Mouse (Mus musculus) midbrain, embryonic 14.5 days (tissue): ENCODE data around the gene H3f3b. TPM values are rescaled to one million over a fixed set of nuclear protein-coding genes. Genes with fewer than 3 reads are reported as not detected.

Source experiments
- ATAC-seq: fragments of 200-750 bp; cut with Nextera tagmentation; 2 replicates; pipeline ENCODE4 v1.8.0; 2017; ENCODE audit warnings: moderate number of reproducible peaks, moderate library complexity; ENCODE audit not compliant: low FRiP score, low TSS enrichment
- DNase-seq: peaks from one replicate; pipeline ENCODE4 v3.0.0-alpha.2; 2015
- H3K27ac ChIP-seq: fragments of 300-500 bp; sonication (generic); replicated peaks from 2 replicates; pipeline ENCODE4 v1.5.1; 2014; ENCODE audit warnings: mild to moderate bottlenecking, low read depth, low read length, moderate library complexity
- H3K27me3 ChIP-seq: fragments of 300-500 bp; sonication (generic); 2 replicates; pipeline ENCODE4 v1.6.1; 2014; ENCODE audit warnings: low read length, control low read depth, mixed read lengths; ENCODE audit not compliant: control insufficient read depth, insufficient read depth
- H3K36me3 ChIP-seq: fragments of 300-500 bp; sonication (generic); 2 replicates; pipeline ENCODE4 v1.6.1; 2014; ENCODE audit warnings: low read length, control low read depth; ENCODE audit not compliant: control insufficient read depth, insufficient read depth
- H3K4me1 ChIP-seq: fragments of 300-500 bp; sonication (generic); 2 replicates; pipeline ENCODE4 v1.6.1; 2014; ENCODE audit warnings: mild to moderate bottlenecking, antibody characterized with exemption, low read length, control low read depth; ENCODE audit not compliant: control insufficient read depth, insufficient read depth
- H3K4me2 ChIP-seq: fragments of 300-500 bp; sonication (generic); 2 replicates; pipeline ENCODE4 v1.6.1; 2014; ENCODE audit warnings: mild to moderate bottlenecking, low read length, moderate library complexity
- H3K4me3 ChIP-seq: fragments of 300-500 bp; sonication (generic); replicated peaks from 2 replicates; pipeline ENCODE4 v1.5.1; 2014; ENCODE audit warnings: low read depth, low read length
- H3K9ac ChIP-seq: fragments of 300-500 bp; sonication (generic); replicated peaks from 2 replicates; pipeline ENCODE4 v1.6.1; 2014; ENCODE audit warnings: mild to moderate bottlenecking, low read length, moderate library complexity
- H3K9me3 ChIP-seq: fragments of 300-500 bp; sonication (generic); 2 replicates; pipeline ENCODE4 v1.6.1; 2016; ENCODE audit warnings: low read length, control low read depth, mixed read lengths; ENCODE audit not compliant: control insufficient read depth
- WGBS: fragments of 180-500 bp; shearing (Covaris S2); extraction: QIAGEN DNeasy Blood & Tissue Kit; methylation state at CpG from one replicate; pipeline ENCODE4 v1.1.7; 2014; 5-methylcytosine and 5-hydroxymethylcytosine counted together
- polyA plus RNA-seq: library from polyadenylated mRNA; unstranded; fragments of >200 nt; fragmentation: Nextera tagmentation; extraction: Ambion mirVana; gene quantifications from 2 replicates; pipeline ENCODE4 v1.2.1, GENCODE M21; 2014

The H3f3b gene
- polyA plus RNA-seq, 1 experiment from 2014 or later: 2,948 TPM

DNA sequence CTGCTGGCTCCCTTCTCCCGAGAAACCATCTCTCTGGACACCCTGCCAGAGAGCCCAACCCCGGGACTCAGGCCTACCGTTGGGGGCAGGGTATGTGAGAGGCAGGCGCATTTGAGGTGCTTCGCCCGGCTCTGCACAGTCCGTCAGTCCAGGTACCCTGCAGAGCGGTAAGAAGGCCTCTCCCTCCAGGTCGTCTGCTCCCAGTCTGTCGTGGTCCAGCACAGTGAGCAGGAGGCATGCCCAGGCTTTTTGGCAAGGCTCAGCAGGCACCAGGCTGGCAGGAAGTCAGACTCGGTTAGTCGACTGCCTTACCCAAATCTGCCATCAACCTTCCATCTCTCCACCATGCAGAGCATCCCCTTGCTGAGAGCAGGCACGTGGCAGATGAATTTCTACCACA, 35.8 kb upstream of the H3f3b start:
- 67% methylated on average over 13 of the region's 13 CpGs for WGBS
- H3K9ac ChIP-seq: no peak overlapping the region

DNA sequence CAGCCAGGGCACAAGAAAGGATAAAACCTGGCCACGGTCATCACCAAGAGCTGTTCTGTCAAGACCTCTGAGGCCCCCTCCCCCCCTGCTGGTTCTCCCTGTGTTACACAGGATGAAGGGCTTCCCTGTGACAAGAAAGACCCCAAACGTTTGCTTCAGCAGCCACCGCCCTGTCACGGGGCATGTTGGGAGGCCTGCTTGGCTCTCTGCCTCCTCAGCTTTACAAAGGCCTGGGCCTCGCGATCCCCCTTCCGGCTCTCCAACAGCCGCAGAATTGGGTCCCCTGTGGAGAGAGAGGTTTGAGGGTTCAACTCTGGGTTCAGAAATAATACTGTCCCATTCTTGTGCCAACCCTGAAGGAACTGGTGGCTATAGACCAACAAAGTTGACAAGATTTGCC, 34.8 kb upstream of the H3f3b start:
- Histone ChIP-seq H3K9me3 (no peaks in the 10 kb centered on the region), H3K4me2 (no peak overlapping the region), H3K4me3 (no peak overlapping the region), H3K36me3 (peaks cover 43% of the 10 kb centered on the region), H3K4me1 (no peaks in the 10 kb centered on the region), H3K27ac (no peak overlapping the region), H3K9ac (no peak overlapping the region), H3K27me3 (no peaks in the 10 kb centered on the region)
- DNase-seq: peak; percentile 4
- WGBS: 48% methylated on average over 8 of the region's 8 CpGs
- no peak for ATAC-seq

More for the DNA sequence above, 35.8 kb upstream of the H3f3b start:
- Histone ChIP-seq H3K36me3 (peaks cover 33% of the 10 kb centered on the region), H3K4me2 (no peak overlapping the region), H3K4me1 (no peaks in the 10 kb centered on the region), H3K4me3 (no peak overlapping the region), H3K27me3 (no peaks in the 10 kb centered on the region), H3K9me3 (no peaks in the 10 kb centered on the region), H3K27ac (no peak overlapping the region)
- ATAC-seq (no peak), DNase-seq (no peak)

DNA sequence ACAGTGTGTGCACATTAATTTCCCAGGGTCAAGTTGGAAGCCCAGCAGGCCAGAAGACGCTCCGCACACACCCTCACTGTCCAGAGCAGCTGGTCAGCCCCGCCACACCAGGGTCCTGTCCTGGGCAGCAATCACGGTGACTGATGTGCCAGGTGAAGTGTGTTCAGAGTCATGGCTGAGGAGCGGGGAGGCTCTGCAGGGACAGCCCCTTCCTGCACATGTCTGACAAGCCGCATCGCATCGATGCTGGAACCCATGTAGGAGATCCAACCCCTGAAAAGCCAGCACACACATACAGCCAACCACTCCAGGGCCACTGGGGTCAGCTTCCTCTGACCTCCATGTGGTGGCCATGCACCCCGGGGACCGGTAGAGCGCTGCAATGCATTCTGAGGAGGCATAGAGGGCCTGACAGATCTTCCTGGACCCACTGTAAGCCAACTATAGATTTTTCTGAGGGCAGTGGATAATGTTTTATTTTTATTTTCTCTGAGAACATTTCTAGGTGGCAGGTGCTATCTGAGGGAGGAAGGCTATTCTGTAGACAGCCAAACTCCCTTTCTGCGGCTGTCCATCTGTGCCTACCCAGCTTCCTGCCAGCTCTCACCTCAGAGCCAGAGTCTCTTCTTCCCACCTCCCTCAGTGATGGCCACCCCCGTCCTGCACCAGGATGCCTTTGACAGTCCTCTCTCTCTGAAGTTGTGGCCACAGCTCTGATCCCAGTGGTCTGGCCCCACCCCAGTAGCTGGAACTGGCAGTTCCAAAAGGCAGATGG, 34.1 kb upstream of the H3f3b start:
- Histone ChIP-seq H3K27me3 (no peaks in the 10 kb centered on the region), H3K4me2 (no peak overlapping the region), H3K27ac (no peak overlapping the region), H3K4me3 (no peak overlapping the region), H3K9me3 (no peaks in the 10 kb centered on the region), H3K9ac (no peak overlapping the region), H3K36me3 (peaks cover 50% of the 10 kb centered on the region), H3K4me1 (no peaks in the 10 kb centered on the region)
- WGBS: 92% methylated on average over 13 of the region's 13 CpGs
- DNase-seq: no peak
- no peak for ATAC-seq

DNA sequence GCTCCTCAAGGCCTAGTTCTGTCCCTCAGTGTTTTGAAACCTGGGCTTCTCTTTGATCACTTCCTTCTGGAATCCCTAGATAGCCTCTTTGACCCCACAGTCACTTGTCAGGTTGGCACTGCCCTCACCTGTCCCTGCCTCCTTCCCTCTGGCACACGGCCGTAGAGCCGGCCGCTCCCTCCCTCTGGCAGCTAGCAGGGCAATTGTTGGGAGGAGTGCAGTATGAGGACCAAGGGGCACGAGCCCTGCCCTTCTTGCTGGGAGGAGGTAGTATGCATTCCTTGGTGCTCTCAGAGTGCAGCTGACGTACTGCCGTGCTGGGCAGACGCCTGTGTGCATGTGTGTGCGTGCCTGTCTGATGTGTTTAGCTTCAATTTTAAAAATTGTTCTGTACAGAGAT, 32.8 kb upstream of the H3f3b start:
- ATAC-seq (no peak), DNase-seq (no peak)
- Histone ChIP-seq H3K9ac (no peak overlapping the region), H3K27me3 (no peaks in the 10 kb centered on the region), H3K36me3 (peaks cover 61% of the 10 kb centered on the region), H3K4me2 (no peak overlapping the region), H3K4me1 (no peaks in the 10 kb centered on the region), H3K9me3 (no peaks in the 10 kb centered on the region), H3K27ac (no peak overlapping the region), H3K4me3 (no peak overlapping the region)
- 91% methylated on average over 9 of the region's 9 CpGs for WGBS

DNA sequence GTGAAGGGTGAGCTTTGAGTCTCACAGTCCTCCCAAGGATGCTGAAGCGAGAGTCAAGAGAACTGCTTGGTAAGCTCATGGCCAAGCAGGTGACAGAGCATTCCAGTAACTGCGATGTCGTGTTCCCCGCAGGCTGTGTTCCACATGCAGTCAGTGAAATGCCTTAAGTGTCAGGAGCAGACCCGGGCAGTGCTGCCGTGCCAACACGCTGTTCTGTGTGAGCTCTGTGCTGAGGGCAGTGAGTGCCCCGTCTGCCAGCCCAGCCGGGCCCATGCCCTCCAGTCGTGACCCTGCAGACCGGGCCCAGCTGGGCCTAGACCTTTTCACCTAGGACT, 31.9 kb upstream of the H3f3b start:
- Histone ChIP-seq H3K4me2 (no peak overlapping the region), H3K4me1 (no peaks in the 10 kb centered on the region), H3K4me3 (no peak overlapping the region), H3K27me3 (no peaks in the 10 kb centered on the region), H3K27ac (no peak overlapping the region), H3K9ac (no peak overlapping the region), H3K36me3 (peaks cover 70% of the 10 kb centered on the region), H3K9me3 (no peaks in the 10 kb centered on the region)
- 96% methylated on average over 11 of the region's 11 CpGs for WGBS
- ATAC-seq (no peak), DNase-seq (no peak)

DNA sequence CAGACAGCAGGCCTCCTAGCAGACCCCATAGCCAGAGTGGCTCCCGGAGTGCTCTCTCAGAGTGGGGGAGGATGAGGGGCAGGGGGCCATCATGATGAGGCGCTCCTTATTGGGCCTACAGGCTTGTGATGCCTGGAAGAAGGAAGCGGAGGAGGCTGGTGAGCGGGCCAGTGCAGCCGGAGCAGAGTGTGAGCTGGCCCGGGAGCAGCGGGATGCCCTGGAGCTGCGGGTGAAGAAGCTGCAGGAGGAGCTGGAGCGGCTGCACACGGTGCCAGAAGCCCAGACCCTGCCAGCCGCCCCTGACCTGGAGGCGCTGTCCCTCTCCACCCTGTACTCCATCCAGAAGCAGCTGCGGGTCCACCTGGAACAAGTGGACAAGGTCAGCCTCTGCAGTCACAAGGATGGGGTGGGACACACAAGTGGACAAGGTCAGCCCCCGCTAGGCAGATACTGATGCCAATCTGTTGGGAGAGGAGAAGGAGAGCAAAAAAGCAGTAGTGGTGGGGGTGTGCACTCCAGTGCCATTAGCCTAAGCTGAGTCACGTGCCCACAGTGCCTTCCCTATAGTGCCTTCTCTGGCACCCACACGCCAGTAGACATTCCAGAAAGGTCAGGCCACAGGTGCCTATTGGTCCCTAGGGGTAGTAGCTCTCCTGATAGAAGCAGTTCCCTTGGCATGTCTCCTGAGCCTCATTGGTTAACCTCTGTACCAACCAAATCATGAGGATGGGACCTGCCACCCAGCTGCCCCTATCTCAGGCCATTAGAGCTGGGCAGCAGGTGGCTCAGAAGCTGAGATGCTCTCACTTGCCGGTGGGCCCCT, 31.3 kb upstream of the H3f3b start:
- ATAC-seq (no peak), DNase-seq (no peak)
- Histone ChIP-seq H3K4me1 (no peaks in the 10 kb centered on the region), H3K4me3 (no peak overlapping the region), H3K27ac (no peak overlapping the region), H3K27me3 (no peaks in the 10 kb centered on the region), H3K9me3 (no peaks in the 10 kb centered on the region), H3K36me3 (peaks cover 76% of the 10 kb centered on the region), H3K4me2 (no peak overlapping the region), H3K9ac (no peak overlapping the region)
- WGBS: 93% methylated on average over 17 of the region's 17 CpGs

DNA sequence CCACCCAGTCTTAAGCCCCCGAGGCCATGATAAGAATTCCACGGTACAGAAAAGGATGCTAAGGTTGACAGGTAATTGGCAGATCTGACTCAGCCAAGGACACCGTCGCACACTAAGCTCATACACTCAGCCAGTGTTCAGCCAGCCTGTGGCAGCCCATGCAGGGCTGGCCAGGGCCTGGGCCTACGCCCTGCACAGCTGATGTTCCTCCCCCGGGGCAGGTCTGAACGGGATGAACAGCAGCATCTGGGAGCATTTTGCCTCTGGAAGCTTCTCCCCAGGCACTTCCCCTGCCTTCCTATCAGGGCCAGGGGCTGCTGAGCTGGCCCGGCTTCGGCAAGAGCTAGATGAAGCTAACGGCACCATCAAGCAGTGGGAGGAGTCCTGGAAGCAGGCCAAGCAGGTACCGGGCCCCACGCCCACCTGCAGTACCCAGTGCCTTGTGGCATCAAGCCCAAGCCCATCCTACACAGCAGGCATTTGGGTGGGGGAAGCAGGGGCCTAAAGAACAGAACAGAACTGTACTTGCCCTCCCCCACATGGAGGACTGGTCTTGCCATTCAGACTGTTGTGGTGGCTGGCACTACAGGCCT, 30.4 kb upstream of the H3f3b start:
- Histone ChIP-seq H3K9ac (no peak overlapping the region), H3K36me3 (peaks cover 85% of the 10 kb centered on the region)

DNA sequence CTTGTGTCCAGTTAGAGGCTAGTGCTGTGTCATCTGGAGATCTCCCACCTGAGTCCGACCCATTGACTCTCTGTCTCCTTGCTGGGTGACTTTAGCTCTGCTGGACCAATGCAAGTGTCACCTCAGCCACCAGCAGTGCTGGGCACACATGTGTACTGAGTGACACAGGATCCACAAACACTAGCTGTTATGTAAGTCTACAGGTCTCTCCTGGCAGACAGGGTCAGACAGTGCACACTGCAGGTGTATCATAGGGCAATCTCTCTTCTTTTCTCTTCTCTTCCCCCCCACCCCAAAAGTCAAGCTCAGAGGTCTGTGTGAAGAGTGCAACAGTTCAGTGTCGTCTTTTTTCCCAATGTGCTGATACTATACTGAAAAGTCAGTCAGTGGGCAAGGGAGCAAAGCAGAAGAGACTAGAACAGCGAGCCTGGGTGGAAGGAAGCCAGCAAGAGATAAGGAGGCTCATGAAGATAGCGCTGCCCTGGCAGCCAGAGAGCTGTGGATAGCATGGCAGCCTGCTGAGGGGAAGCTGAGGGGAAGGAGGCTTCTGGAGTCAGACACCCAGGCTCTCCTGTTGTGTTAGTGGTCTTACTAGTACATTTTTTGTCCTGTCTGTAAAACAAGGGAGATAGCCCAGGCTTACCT, 29.6 kb upstream of the H3f3b start:
- H3K27me3 ChIP-seq: no peaks in the 10 kb centered on the region
- ATAC-seq (no peak), DNase-seq (no peak)
- no peaks in the 10 kb centered on the region for H3K4me1 ChIP-seq
- H3K36me3 ChIP-seq: peaks cover 93% of the 10 kb centered on the region
- WGBS: 96% methylated on average over 4 of the region's 4 CpGs
- H3K4me3 ChIP-seq: no peak overlapping the region
- no peak overlapping the region for H3K4me2 ChIP-seq
- no peak overlapping the region for H3K9ac ChIP-seq
- no peaks in the 10 kb centered on the region for H3K9me3 ChIP-seq
- H3K27ac ChIP-seq: no peak overlapping the region

More for the DNA sequence above, 30.4 kb upstream of the H3f3b start:
- Histone ChIP-seq H3K4me2 (no peak overlapping the region), H3K9me3 (no peaks in the 10 kb centered on the region), H3K27ac (no peak overlapping the region), H3K27me3 (no peaks in the 10 kb centered on the region), H3K4me1 (no peaks in the 10 kb centered on the region), H3K4me3 (no peak overlapping the region)
- ATAC-seq: no peak
- DNase-seq: no peak
- WGBS: 82% methylated on average over 12 of the region's 12 CpGs
